Mouse (Mus musculus): ENCODE measurements at regions not wholly inside any gene's neighbourhood (a gene's known extent, or its start where the extent isn't known, plus 50 kb on each side); places are given as distances from the start of the nearest gene placed in this dataset.
"Not testable (repeated sequence)": the region's sequence is repeated elsewhere in the genome, so short reads cannot be mapped to it uniquely, and the experiment has no call there.

DNA sequence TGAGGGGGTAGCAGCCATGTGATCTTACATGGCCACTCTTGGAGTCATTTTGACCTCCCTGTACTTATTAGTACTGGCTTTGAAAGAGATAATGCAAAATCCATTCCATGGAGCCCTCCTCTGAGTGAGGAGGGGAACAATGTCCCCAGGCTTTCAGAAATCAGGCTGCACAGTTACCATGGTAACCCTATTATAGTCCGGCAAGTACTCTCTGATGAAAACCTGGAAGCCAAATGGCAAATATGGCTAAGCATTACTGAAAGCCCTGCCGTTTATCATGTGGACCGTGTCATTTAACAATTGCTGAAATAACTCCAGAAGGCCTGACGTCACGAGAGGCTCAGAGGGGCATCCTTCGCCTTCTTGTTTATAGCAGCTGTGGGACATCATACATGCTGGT is 82.5 kb upstream of the Xcl1 start:
- DNase-seq = no peak

DNA sequence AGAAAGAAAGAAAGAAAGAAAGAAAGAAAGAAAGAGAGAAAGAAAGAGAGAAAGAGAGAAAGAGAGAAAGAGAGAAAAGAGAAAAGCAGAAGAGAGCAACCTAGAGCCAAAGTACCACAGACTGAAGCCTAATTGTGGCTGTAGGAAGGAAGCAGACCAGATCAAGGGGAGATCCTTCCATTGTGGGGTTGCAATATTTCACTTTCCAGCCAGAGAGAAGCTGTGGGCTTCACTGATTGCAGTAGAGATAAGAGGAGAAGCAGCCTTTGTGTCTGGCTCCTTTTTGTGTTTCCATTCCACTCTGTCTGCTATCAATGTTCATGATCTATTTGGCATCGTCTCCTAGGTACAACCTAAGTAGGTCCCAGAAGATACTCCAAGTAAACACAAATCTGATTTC is 79.0 kb upstream of the Xcl1 start:
- no peak for DNase-seq

DNA sequence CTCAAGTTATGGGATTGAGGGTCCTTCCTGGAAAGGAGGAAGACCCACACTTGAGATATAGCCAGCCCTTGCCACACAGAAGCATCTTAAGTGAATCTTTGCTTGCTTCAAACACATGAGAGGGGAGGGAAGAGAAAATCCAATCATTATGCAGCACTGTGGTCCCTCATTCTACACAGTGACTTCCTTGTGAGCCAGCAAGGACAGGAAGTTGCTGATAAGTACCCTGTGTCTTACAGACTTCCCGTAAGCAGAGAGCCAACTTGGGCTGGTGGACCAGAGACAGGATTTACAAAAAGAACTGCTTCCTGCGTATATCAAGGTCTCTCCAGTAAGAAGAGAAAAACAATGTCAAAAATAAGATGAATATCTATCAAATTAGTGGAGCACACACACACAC is 78.1 kb upstream of the Xcl1 start:
- DNase-seq = no peak

DNA sequence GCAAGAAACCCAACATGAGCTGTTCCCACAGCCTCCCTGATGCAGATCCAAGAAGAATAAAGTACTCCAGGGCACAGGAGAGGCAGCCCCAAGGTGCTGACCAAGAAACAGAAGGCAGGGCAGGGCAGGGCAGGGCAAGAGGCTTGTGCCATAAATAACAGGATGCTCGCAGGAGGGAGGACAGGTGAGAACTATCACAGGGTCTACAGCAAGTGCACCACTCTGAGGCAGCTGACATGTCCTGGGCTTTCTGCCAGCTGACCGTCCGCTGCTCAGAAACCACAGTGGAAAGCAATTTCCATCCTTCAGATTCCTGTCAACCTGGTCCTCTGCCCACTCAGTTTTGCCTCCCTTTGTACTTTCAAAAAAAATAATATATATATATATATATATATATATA is 77.0 kb upstream of the Xcl1 start:
- DNase-seq = no peak

DNA sequence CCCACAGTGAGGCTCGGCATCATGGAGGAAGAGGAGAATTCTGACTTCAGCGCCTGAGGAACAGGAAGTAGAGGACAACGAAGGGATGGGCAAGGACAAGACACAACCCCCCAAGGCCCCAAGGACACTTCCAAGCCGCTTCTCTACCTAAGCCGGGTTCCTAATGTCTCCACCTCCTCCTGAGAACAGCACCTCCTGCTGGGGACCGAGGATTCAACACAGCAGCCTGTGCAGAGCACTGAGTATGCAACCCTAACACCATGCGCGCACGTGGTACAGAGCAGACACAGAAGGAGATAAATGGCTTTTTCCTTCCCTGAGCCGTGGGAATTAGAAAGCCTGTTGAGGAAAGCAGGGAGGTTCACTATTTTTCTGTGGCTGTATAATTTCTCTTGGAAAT is 64.2 kb upstream of the Xcl1 start:
- DNase-seq = no peak

DNA sequence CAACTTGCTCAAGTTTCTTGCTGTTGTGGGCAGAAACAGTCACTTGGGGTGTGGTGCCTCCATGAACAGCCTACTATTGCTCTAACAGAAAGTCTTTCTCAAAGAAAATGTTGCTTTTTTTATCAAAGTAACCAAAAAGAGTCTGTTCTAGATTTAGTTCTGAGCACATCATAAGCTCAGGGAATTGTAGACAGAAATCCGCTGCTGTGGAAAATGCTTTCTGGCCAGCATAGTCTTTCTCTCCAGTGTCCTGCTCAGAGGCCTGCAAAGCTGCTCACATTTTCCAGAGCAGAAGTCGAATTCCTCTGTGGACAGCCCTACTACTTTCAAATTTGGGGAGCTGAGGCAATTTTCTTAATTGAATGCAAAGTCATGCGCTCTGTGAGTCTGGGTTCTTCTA is 63.3 kb upstream of the Xcl1 start:
- DNase-seq = no peak

DNA sequence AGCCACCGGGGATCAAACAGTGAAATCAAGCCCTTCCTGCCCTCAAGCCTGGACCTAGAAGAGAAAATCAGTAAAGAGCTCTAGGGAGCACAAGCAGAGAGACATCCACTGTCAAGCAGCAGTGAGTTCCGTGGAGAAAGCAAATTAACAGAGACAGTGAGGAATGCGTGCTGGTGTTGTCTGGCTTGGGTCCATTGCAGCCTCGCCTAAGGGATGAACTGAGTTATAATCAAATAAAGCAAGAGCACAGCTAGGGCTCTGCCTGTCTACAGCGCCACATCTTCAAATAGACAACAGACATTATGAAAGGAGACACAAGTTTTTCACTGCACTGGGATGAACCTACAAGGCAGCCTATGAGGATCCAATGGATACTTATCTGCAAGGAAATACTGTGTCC is 62.3 kb upstream of the Xcl1 start:
- no peak for DNase-seq

DNA sequence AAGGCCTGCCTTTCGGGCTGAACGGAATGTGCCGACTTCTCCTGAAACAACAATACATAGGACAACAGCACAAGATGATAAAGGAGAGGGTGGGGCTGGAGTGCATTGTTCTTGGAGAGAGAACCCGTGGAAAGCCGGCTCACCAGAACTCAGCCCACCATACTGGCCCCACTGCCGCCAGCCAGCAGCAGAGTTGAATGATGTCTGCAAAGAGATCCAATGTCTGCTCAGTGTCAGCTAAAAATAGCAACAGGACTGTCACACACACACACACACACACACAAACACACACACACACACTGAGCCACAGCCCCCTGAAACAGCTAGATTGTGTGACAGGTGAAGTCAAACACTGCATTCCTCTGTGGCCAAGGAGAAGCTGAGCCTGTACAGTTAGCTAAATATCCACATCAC is 58.9 kb upstream of the Xcl1 start:
- DNase-seq = no peak

DNA sequence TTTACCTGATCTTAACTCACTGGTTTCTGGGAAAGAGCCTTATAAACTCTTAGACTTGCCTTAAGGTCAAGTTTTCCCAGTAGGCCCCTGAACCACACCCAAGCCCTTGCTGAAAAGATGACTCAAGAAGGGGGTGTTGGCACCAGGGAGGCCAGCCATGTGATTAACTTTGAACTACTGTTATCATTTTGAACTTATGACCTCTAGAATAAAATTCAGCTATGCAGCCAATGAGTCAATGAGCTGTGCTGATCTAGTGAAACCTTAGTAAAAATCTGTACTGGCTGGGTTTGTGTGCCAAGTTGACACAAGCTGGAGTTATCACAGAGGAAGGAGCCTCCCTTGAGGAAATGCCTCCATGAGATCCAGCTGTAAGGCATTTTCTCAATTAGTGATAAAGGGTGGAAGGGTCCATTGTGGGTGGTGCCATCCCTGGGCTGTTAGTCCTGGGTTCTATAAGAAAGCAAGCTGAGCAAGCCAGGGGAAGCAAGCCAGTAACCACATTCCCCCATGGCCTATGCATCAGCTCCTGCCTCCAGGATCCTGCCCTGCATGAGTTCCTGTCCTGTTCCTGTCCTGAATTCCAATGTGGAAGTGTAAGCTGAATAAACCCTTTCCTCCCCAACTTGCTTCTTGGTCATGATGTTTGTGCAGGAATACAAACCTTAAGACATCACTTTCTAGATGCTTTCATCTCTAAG is 58.0 kb upstream of the Xcl1 start:
- DNase-seq = not testable (repeated sequence)

DNA sequence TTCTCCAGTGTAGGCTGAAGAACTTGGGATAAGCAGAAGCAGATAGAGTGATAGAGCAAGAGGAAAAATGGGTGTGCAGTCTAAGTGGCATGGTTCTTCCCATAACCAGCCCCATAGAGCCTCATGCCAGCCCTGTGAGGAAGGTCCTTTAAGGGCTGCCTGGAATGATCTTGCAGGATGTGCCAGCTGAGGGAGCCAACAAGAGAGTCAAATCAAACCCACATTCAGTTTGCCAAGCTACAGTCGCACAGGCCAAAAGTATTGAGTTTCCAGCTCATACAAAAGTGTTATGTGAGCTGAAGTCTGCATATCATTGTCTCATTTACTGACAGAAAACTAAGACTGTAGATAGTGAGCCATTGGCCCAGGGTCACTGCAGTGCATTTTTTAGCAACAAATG is 53.7 kb upstream of the Xcl1 start:
- DNase-seq = no peak

DNA sequence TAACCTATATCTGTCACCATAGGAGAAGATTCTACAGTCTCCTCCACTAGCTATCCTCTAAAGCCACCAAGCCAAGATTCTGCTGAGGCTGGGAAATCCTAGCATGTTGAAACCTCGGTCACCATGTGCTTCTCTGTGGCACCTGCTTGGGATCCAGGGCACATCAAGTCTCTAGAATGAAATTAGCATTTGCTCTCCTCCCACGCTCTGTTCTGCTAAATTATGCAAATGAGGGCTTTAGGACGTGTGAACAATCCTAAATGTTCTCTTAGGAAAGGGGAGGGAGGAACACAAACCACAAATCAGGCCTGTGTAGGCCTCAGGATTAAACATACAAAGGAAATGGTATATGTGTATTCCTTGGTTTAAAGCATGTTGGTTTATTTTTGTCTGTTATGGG is 52.9 kb upstream of the Xcl1 start:
- peak; percentile 34 for DNase-seq

DNA sequence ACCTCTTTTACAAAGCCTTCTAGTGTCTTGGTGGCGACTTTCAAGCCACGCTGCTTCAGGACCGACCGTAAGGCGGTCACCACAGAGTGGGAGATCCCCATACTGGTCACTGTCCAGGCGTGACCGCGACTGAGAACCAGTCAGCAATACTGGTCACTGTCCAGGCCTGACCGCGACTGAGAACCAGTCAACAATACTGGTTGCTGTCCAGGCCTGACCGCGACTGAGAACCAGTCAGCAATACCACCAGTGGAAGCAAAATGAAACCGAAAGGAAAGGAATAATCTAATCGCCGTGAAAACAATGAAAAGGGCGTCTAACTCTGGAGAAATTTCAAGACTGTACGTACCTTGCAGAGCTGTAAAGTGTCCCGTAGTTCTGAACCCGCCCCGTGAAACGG is 50.2 kb upstream of the Xcl1 start:
- not testable (repeated sequence) for DNase-seq

Small RNAs in the stretch of these regions (microRNA-seq; reads per million reads assigned to microRNA genes)
- 0 reads per million in 2 experiments for gene Gm26042

All from layer of hippocampus, postnatal 36 days (tissue).